Comparison of ENCODE assay signal across 10 mouse cellular contexts in genomic region chrX:38334329-38335279, GRCm38 (mm10). TPM values are rescaled to one million over a fixed set of nuclear protein-coding genes. Genes with fewer than 3 reads are reported as not detected.
DNase-seq lines count a peak whose midpoint lies in the region; ATAC-seq and TF ChIP-seq lines count a peak whose summit lies in the region.
"Had no signal": no experiment of that assay in that cellular context is flagged by ENCODE, and none has a peak within 500 bp of the region (broad histone marks: within the 10 kb centered on the region; RNA-seq: fewer than 3 reads in every experiment).

No protein-coding gene starts in this region.

- peak; percentile 61 for TF ChIP-seq RAD21 in CH12.LX (IDR thresholded peaks at IDR 0.05; ENCODE audit: low read depth, low read length)

- ATAC-seq in hindbrain, embryonic 11.5 days (ENCODE audit: low FRiP score) = no peak
- ATAC-seq in hematopoietic stem cell, adult 5-6 weeks (replicated peaks in 1 of 2; ENCODE audit: insufficient read depth in 1 of 2, low FRiP score in 2 of 2, low TSS enrichment in 1 of 2, low read depth in 1 of 2, poor library complexity in 2 of 2, severe bottlenecking in 2 of 2) = peak; percentile 42 to 71; a peak in 3 of 4 replicates
- no peak for ATAC-seq in neural tube, embryonic 15.5 days (ENCODE audit: low FRiP score)

- no peak overlapping the region for H3K4me2 ChIP-seq in hindbrain, embryonic 11.5 days (replicated peaks; ENCODE audit: low read depth, low read length)
- peak overlapping the region; percentile 21; the same call in 1 of the 2 replicates for H3K4me2 ChIP-seq in CH12.LX (ENCODE audit: insufficient read depth, low read depth, poor library complexity, severe bottlenecking)
- no peak overlapping the region for H3K4me2 ChIP-seq in neural tube, embryonic 15.5 days
- H3K4me2 ChIP-seq: embryonic facial prominence, embryonic 12.5 days; limb, embryonic 15.5 days had no signal

- H3K27ac ChIP-seq in hindbrain, embryonic 11.5 days (ENCODE audit: low read depth, low read length) = no peak overlapping the region
- no peak overlapping the region for H3K27ac ChIP-seq in hindbrain, embryonic 10.5 days
- H3K27ac ChIP-seq in CH12.LX (ENCODE audit: insufficient read depth, low read depth) (no peak overlapping the region), macrophage (peak overlapping the region; percentile 43)
- no peak overlapping the region for H3K27ac ChIP-seq in neural tube, embryonic 15.5 days (replicated peaks)
- H3K27ac ChIP-seq: embryonic facial prominence, embryonic 12.5 days; limb, embryonic 15.5 days had no signal

- H3K36me3 ChIP-seq in hindbrain, embryonic 11.5 days (ENCODE audit: control insufficient read depth, insufficient read depth, low read length) = no peaks in the 10 kb centered on the region
- H3K36me3 ChIP-seq in hindbrain, embryonic 10.5 days = no peaks in the 10 kb centered on the region
- H3K36me3 ChIP-seq in CH12.LX (replicated peaks in 1 of 2; ENCODE audit: control insufficient read depth in 1 of 2, insufficient read depth in 1 of 2, low read length in 1 of 2) (no peaks in the 10 kb centered on the region), macrophage (ENCODE audit: inconsistent target) (no peaks in the 10 kb centered on the region)
- H3K36me3 ChIP-seq in neural tube, embryonic 15.5 days = no peaks in the 10 kb centered on the region
- H3K36me3 ChIP-seq: embryonic facial prominence, embryonic 12.5 days; limb, embryonic 15.5 days had no signal

- intact Hi-C loops in left cerebral cortex, postnatal 36 days (cut with DNase I) = no loop called here

- no peak overlapping the region for H3K9ac ChIP-seq in hindbrain, embryonic 11.5 days (ENCODE audit: low read depth, low read length)
- no peak overlapping the region for H3K9ac ChIP-seq in CH12.LX (ENCODE audit: insufficient read depth, low read depth)
- no peak overlapping the region for H3K9ac ChIP-seq in neural tube, embryonic 15.5 days (replicated peaks)
- H3K9ac ChIP-seq: embryonic facial prominence, embryonic 12.5 days; limb, embryonic 15.5 days had no signal

- TF ChIP-seq CTCF in CH12.LX (conservative IDR thresholded peaks at IDR 0.05 in 1 of 2, IDR thresholded peaks at IDR 0.05 in 1 of 2; ENCODE audit: low read depth in 2 of 2, low read length in 2 of 2) = peak in 1 of 2 experiments; percentile 69; a peak in 2 of 4 replicates

- H3K27me3 ChIP-seq in hindbrain, embryonic 11.5 days (ENCODE audit: control insufficient read depth, insufficient read depth, low read length) = no peaks in the 10 kb centered on the region
- no peaks in the 10 kb centered on the region for H3K27me3 ChIP-seq in hindbrain, embryonic 10.5 days (ENCODE audit: insufficient read depth, poor library complexity, severe bottlenecking)
- no peaks in the 10 kb centered on the region for H3K27me3 ChIP-seq in CH12.LX (replicated peaks)
- H3K27me3 ChIP-seq in neural tube, embryonic 15.5 days (replicated peaks) = no peaks in the 10 kb centered on the region
- H3K27me3 ChIP-seq: embryonic facial prominence, embryonic 12.5 days; limb, embryonic 15.5 days had no signal

- in situ Hi-C loops in CH12.LX (cut with MboI; ENCODE audit: low pct_ligation_motif_present, low pct_unique_long_range_greater_than_20kb, low sequenced_read_pairs) = loop anchor here (25.0 kb wide), 1 partner anchor 97 kb away; no protein-coding TSS in a partner anchor

- no peaks in the 10 kb centered on the region for H3K4me1 ChIP-seq in hindbrain, embryonic 11.5 days (replicated peaks; ENCODE audit: control insufficient read depth, insufficient read depth, low read length)
- no peaks in the 10 kb centered on the region for H3K4me1 ChIP-seq in hindbrain, embryonic 10.5 days (replicated peaks)
- peaks cover 4 to 5% of the 10 kb centered on the region in 2 experiments; a peak in 3 of 4 replicates for H3K4me1 ChIP-seq in CH12.LX (ENCODE audit: control insufficient read depth in 1 of 2, insufficient read depth in 2 of 2)
- H3K4me1 ChIP-seq in neural tube, embryonic 15.5 days = no peaks in the 10 kb centered on the region
- H3K4me1 ChIP-seq: embryonic facial prominence, embryonic 12.5 days; limb, embryonic 15.5 days had no signal

- peak; percentile 1 for DNase-seq in hindbrain, embryonic 11.5 days (ENCODE audit: low spot score)
- no peak for DNase-seq in hindbrain, embryonic 10.5 days (ENCODE audit: low spot score)
- peak; percentile 57 for DNase-seq in CH12.LX (ENCODE audit: extremely low read depth)
- peak; percentile 80 for DNase-seq in adrenal gland, postnatal 14 days
- DNase-seq in left cerebral cortex, postnatal 36 days (ENCODE audit: low spot score in 2 of 2) = no peak

- no peak for TF ChIP-seq EP300 in CH12.LX (IDR thresholded peaks at IDR 0.05; ENCODE audit: low read length)

- TF ChIP-seq POLR2A in CH12.LX (IDR thresholded peaks at IDR 0.05; ENCODE audit: low read depth, low read length) = no peak

- 63% methylated on average over 8 of the region's 8 CpGs for WGBS in hindbrain, embryonic 11.5 days
- WGBS in hindbrain, embryonic 10.5 days = 66% methylated on average over 8 of the region's 8 CpGs
- 50% methylated on average over 8 of the region's 8 CpGs for WGBS in macrophage (ENCODE audit: missing documents)
- 69% methylated on average over 8 of the region's 8 CpGs for WGBS in neural tube, embryonic 15.5 days

- H3K9me3 ChIP-seq in hindbrain, embryonic 11.5 days (ENCODE audit: control insufficient read depth, low read length) = no peaks in the 10 kb centered on the region
- H3K9me3 ChIP-seq in hindbrain, embryonic 10.5 days = no peaks in the 10 kb centered on the region
- no peaks in the 10 kb centered on the region for H3K9me3 ChIP-seq in CH12.LX (replicated peaks; ENCODE audit: low read length)
- H3K9me3 ChIP-seq in neural tube, embryonic 15.5 days (replicated peaks) = no peaks in the 10 kb centered on the region
- H3K9me3 ChIP-seq: embryonic facial prominence, embryonic 12.5 days; limb, embryonic 15.5 days had no signal

- no peaks in the 10 kb centered on the region for H3K79me2 ChIP-seq in CH12.LX (replicated peaks; ENCODE audit: control insufficient read depth, extremely low read depth, insufficient read depth, poor library complexity, severe bottlenecking)
- H3K79me2 ChIP-seq in macrophage (ENCODE audit: inconsistent target) = no peaks in the 10 kb centered on the region

- dilution Hi-C loops in CH12.LX (cut with MboI; ENCODE audit: extremely low pct_ligation_motif_present, extremely low pct_unique_long_range_greater_than_20kb, low sequenced_read_pairs) = no loop called here

- H3K4me3 ChIP-seq in hindbrain, embryonic 11.5 days (ENCODE audit: low read depth, low read length) = no peak overlapping the region
- H3K4me3 ChIP-seq in hindbrain, embryonic 10.5 days = no peak overlapping the region
- H3K4me3 ChIP-seq in CH12.LX (replicated peaks in 1 of 3; ENCODE audit: low read depth in 2 of 3, low read length in 2 of 3, poor library complexity in 1 of 3) (no peak overlapping the region), macrophage (ENCODE audit: inconsistent target) (no peak overlapping the region)
- H3K4me3 ChIP-seq in neural tube, embryonic 15.5 days (replicated peaks) = no peak overlapping the region
- H3K4me3 ChIP-seq: embryonic facial prominence, embryonic 12.5 days; limb, embryonic 15.5 days had no signal

TF ChIP-seq in CH12.LX, 34 proteins besides CTCF, POLR2A, EP300 and RAD21 (continues in another document):
- TF ChIP-seq TBP (conservative IDR thresholded peaks at IDR 0.05; ENCODE audit: low read depth, low read length) (no peak), CHD2 (IDR thresholded peaks at IDR 0.05; ENCODE audit: low read length) (no peak), HCFC1 (IDR thresholded peaks at IDR 0.05; ENCODE audit: low read depth, low read length) (no peak), CHD1 (IDR thresholded peaks at IDR 0.05; ENCODE audit: low read depth, low read length) (no peak), UBTF (IDR thresholded peaks at IDR 0.05; ENCODE audit: low read depth, low read length) (no peak), MAX (IDR thresholded peaks at IDR 0.05; ENCODE audit: low read length) (peak; percentile 60), MXI1 (IDR thresholded peaks at IDR 0.05; ENCODE audit: low read depth, low read length) (no peak), NELFE (IDR thresholded peaks at IDR 0.05; ENCODE audit: low read depth, low read length) (no peak), ZKSCAN1 (IDR thresholded peaks at IDR 0.05; ENCODE audit: borderline replicate concordance, low read depth, low read length) (no peak), ZMIZ1 (IDR thresholded peaks at IDR 0.05; ENCODE audit: low read depth, low read length) (no peak), JUN (IDR thresholded peaks at IDR 0.05; ENCODE audit: insufficient read depth, low read depth, low read length) (no peak), JUND (conservative IDR thresholded peaks at IDR 0.05; ENCODE audit: low read depth, low read length) (no peak), ELF1 (IDR thresholded peaks at IDR 0.05; ENCODE audit: low read depth, low read length) (no peak; the same call in 1 of the 2 replicates), MAZ (IDR thresholded peaks at IDR 0.05; ENCODE audit: low read depth, low read length) (no peak), USF1 (IDR thresholded peaks at IDR 0.05; ENCODE audit: low read depth, low read length) (peak; percentile 70), ZNF384 (IDR thresholded peaks at IDR 0.05; ENCODE audit: low read depth, low read length) (no peak), ETS1 (conservative IDR thresholded peaks at IDR 0.05; ENCODE audit: low read depth, low read length) (0 out of 2 replicates have a peak, but pooled peaks have one; percentile 29), E2F4 (IDR thresholded peaks at IDR 0.05; ENCODE audit: insufficient replicate concordance, low read depth, low read length) (no peak), TCF12 (IDR thresholded peaks at IDR 0.05; ENCODE audit: low read depth, low read length) (no peak), NRF1 (IDR thresholded peaks at IDR 0.05; ENCODE audit: low read depth, low read length) (no peak), PAX5 (IDR thresholded peaks at IDR 0.05; ENCODE audit: low read length) (no peak)

RNA-seq across cellular contexts. Expression of gene Atp1b4, which starts 18.6 kb away (rescaled TPM):
- polyA plus RNA-seq in hindbrain, embryonic 11.5 days (2014; fragmentation: Nextera tagmentation; extraction: Ambion mirVana) = not detected in 2 replicates
- not detected in 2 replicates for polyA plus RNA-seq in hindbrain, embryonic 10.5 days (2016; fragmentation: Nextera tagmentation; extraction: Ambion mirVana)
- not detected in 2 replicates for total RNA-seq in CH12.LX (2012; rRNA removed)
- not detected in 2 replicates for total RNA-seq in CH12.LX (2014; rRNA removed)
- not detected in 2 replicates for polyA plus RNA-seq in CH12.LX (2012; ENCODE audit: insufficient read length, low read depth)
- total RNA-seq in adrenal gland, postnatal 14 days (2021) = not detected in 2 replicates
- not detected in 2 replicates for total RNA-seq in hematopoietic stem cell, adult 5-6 weeks (2017)
- total RNA-seq in macrophage (2018; cell fraction: chromatin; rRNA removed) = under 1 TPM in 1 of 26 experiments, not detected in 25; 0.13 TPM
- under 1 TPM in 1 of 26 experiments, not detected in 25; 0.04 TPM for total RNA-seq in macrophage (2018; cell fraction: cytosol; rRNA removed)
- total RNA-seq in macrophage (2018; cell fraction: nucleus; rRNA removed) = not detected
- not detected in 3 replicates for polyA plus RNA-seq in macrophage (2018)
- 0.84 and 2.0 TPM in 2 replicates for polyA plus RNA-seq in neural tube, embryonic 15.5 days (2015; fragmentation: Nextera tagmentation; extraction: Ambion mirVana)
- not detected for total RNA-seq in left cerebral cortex, postnatal 36 days (2021)

Comparison
In these comparisons a context has a peak if more than half of its experiments do, and no peak if none do; other contexts are left out.
1. DNase-seq: peak in hindbrain, embryonic 11.5 days (single experiment), CH12.LX (single experiment) and adrenal gland, postnatal 14 days (single experiment); none in hindbrain, embryonic 10.5 days (single experiment) and left cerebral cortex, postnatal 36 days (0 of 2).
2. ATAC-seq: peak in hematopoietic stem cell, adult 5-6 weeks (2 of 2); none in hindbrain, embryonic 11.5 days (single experiment) and neural tube, embryonic 15.5 days (single experiment).